Mouse (Mus musculus): ENCODE measurements around the gene Tex2.

Gene Tex2

GRCm38 (mm10) chr11:106544133-106544532, 69.1 kb downstream of the Tex2 start:
- DNase-seq (ENCODE audit: low read depth, low spot score) = no peak

GRCm38 (mm10) chr11:106543006-106543405, 70.2 kb downstream of the Tex2 start:
- DNase-seq (ENCODE audit: low read depth, low spot score) = no peak

GRCm38 (mm10) chr11:106542385-106542784, 70.8 kb downstream of the Tex2 start:
- no peak for DNase-seq (ENCODE audit: low read depth, low spot score)

GRCm38 (mm10) chr11:106540506-106541268, 72.5 kb downstream of the Tex2 start:
- no peak for DNase-seq (ENCODE audit: low read depth, low spot score)

- no peak for DNase-seq (ENCODE audit: low read depth, low spot score)
These were observed 76.8 kb downstream of the Tex2 start for GRCm38 (mm10) chr11:106536253-106536912.

- no peak for DNase-seq (ENCODE audit: low read depth, low spot score)
These were observed 77.5 kb downstream of the Tex2 start for GRCm38 (mm10) chr11:106535660-106536252.

GRCm38 (mm10) chr11:106532248-106532790, 80.9 kb downstream of the Tex2 start:
- DNase-seq (ENCODE audit: low read depth, low spot score) = no peak

- no peak for DNase-seq (ENCODE audit: low read depth, low spot score)
These were observed 83.4 kb downstream of the Tex2 start for GRCm38 (mm10) chr11:106529786-106530185.

GRCm38 (mm10) chr11:106529113-106529512, 84.1 kb downstream of the Tex2 start:
- DNase-seq (ENCODE audit: low read depth, low spot score) = no peak

- DNase-seq (ENCODE audit: low read depth, low spot score) = no peak
These were observed 85.3 kb downstream of the Tex2 start for GRCm38 (mm10) chr11:106527926-106528325.

GRCm38 (mm10) chr11:106527147-106527821, 85.9 kb downstream of the Tex2 start:
- DNase-seq (ENCODE audit: low read depth, low spot score) = no peak

- no peak for DNase-seq (ENCODE audit: low read depth, low spot score)
These were observed 90.7 kb downstream of the Tex2 start for GRCm38 (mm10) chr11:106522538-106522937.

GRCm38 (mm10) chr11:106521612-106522011, 91.6 kb downstream of the Tex2 start:
- no peak for DNase-seq (ENCODE audit: low read depth, low spot score)

- no peak for DNase-seq (ENCODE audit: low read depth, low spot score)
These were observed 92.8 kb downstream of the Tex2 start for GRCm38 (mm10) chr11:106520404-106520803.

- DNase-seq (ENCODE audit: low read depth, low spot score) = no peak
These were observed 93.7 kb downstream of the Tex2 start for GRCm38 (mm10) chr11:106519519-106519918.

- no peak for DNase-seq (ENCODE audit: low read depth, low spot score)
These were observed 94.8 kb downstream of the Tex2 start for GRCm38 (mm10) chr11:106518391-106518790.

GRCm38 (mm10) chr11:106515079-106515745, 98.0 kb downstream of the Tex2 start:
- no peak for DNase-seq (ENCODE audit: low read depth, low spot score)

GRCm38 (mm10) chr11:106514446-106514845, 98.8 kb downstream of the Tex2 start:
- DNase-seq (ENCODE audit: low read depth, low spot score) = no peak

GRCm38 (mm10) chr11:106513166-106513565, 100.1 kb downstream of the Tex2 start:
- DNase-seq (ENCODE audit: low read depth, low spot score) = no peak

- DNase-seq (ENCODE audit: low read depth, low spot score) = no peak
These were observed 101.2 kb downstream of the Tex2 start for GRCm38 (mm10) chr11:106512006-106512390.

- DNase-seq (ENCODE audit: low read depth, low spot score) = no peak
These were observed 101.8 kb downstream of the Tex2 start for GRCm38 (mm10) chr11:106511236-106512005.

Data from WW6 (cell line).